Mouse (Mus musculus) mesoderm, embryonic 11.5 days (tissue): ENCODE measurements around the gene Vmn1r35.
"Not testable (repeated sequence)": the region's sequence is repeated elsewhere in the genome, so short reads cannot be mapped to it uniquely, and the experiment has no call there.

ENCODE experiments used
- DNase-seq: peaks from one replicate; pipeline ENCODE4 v3.0.0-alpha.2; 2012; ENCODE audit warnings: low read depth, low spot score

The Vmn1r35 gene

DNA sequence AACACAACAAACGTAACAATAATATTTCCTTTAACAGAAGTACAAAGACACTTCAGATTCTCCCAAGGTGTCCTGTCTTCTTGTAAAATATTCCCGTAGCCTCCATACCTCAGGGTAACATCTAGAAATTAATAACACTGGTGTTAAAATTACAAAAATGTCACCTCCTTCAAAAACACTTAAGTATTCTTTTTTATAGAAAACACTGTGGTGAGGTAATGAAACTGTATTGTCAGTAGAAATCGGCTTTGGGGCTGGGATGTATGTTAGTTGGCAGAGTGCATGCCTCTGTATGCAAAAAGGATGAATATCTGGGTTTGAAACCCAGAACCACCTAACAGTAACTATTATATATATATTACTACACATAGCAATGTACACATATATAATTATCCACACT, at the start of gene Vmn1r35:
Gene Vmn1r35, minus strand, starts transcription at position 101 of the 400 bp plus-strand sequence.
- DNase-seq: no peak

- not testable (repeated sequence) for DNase-seq
Measured at GRCm38 (mm10) chr6:66729082-66729481, 43.4 kb upstream of the Vmn1r35 start, which contains the start of gene Vmn1r37. Vmn1r37 (plus strand) TSS chr6:66729382.

GRCm38 (mm10) chr6:66719068-66719467, 33.4 kb upstream of the Vmn1r35 start, which contains the start of gene Vmn1r36:
Vmn1r36 (minus strand) TSS chr6:66719168.
- not testable (repeated sequence) for DNase-seq

DNA sequence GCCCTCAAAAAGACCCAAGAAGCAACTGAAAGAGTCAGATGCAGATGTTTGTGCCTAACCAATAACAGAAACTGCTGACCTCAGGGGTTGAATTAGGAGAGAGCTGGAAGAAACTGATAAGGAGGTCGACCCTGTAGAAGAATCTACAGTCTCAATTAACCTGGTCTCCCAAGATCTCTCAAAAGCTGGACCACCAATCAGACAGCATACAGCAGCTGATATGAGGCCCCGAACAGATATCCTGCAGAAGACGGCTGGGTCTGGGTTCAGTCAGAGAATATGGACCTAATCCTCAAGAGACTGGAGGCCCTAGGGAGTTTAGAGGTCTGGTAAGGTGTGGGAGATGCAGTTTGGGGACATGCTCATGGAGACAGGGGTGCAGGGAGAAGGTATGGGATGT, 28.1 kb upstream of the Vmn1r35 start:
- DNase-seq: no peak

- no peak for DNase-seq
Measured at GRCm38 (mm10) chr6:66708901-66709300, 23.2 kb upstream of the Vmn1r35 start.

DNA sequence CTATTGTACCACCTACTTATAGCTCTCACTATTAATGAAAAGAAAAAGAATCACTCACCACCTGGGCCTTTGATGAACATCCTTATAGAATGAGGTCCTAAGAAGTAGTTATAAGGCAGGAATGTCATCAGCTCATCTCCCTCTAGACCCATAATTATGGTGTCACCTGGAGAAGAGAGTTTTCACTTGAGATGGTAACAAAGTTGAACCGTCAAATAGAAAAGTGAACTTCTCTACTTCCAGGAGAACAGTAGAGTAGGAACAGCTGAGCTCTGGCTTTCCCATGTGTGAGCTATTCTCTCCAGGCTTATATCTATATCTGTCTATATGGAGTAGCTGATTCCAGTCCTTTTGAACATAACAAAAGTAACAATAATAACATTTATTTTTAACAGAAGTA, 41.9 kb downstream of the Vmn1r35 start, which contains the start of gene Vmn1r34:
Gene Vmn1r34, minus strand, starts transcription at position 101 of the 400 bp plus-strand sequence.
- no peak for DNase-seq
